Mouse (Mus musculus) spleen, adult 10 weeks (tissue): ENCODE data around the gene Wdr20rt. TPM values are rescaled to one million over a fixed set of nuclear protein-coding genes. Genes with fewer than 3 reads are reported as not detected.

Experiments used
- polyA plus RNA-seq: library from polyadenylated mRNA; stranded (reverse); fragments of 350-450 nt; fragmentation: Illumina TruSeq; extraction: RNeasy Lipid Tissue Mini Kit (QIAGEN cat#74804); gene quantifications from one replicate; pipeline ENCODE4 v1.2.3, GENCODE M21; 2015; ENCODE audit warnings: low replicate concordance; ENCODE audit not compliant: insufficient read depth

Wdr20rt gene
- polyA plus RNA-seq = not detected

GRCm38 (mm10) chr12:65225467-65225945 lies at the start of gene Wdr20rt:
Gene Wdr20rt (plus strand): TSS chr12:65225517.

Other genes with a start within 250 kb of the Wdr20rt start
- 146 TPM for gene Prpf39, start 189.2 kb upstream of the Wdr20rt start, polyA plus RNA-seq
- gene Fkbp3, start 151.5 kb upstream of the Wdr20rt start, polyA plus RNA-seq = 167 TPM
- 11.5 TPM for gene Fancm, start 149.9 kb upstream of the Wdr20rt start, polyA plus RNA-seq
- gene Mis18bp1, start 52.9 kb upstream of the Wdr20rt start, polyA plus RNA-seq = 7.1 TPM